Mouse (Mus musculus): ENCODE results near the gene Iqcn.

DNA sequence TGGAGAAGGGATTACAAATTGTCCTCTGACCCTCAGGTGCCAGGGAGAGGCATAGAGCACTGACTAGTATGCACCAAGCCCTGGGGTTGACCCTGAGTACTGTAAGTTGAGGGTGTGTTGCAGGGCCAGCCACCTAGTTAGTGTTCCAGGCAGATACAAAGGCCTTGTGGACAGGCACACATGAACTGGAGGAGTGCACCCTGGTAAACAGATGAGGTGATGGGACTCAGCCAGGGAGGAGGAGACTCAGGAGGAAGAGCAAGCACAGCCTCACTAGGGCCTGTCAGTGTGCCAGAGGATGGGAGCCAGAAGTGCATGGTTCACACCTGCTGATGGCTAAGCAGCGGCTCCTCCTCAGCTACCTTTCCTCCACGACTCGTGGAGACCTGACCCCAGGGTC, 23.2 kb upstream of the Iqcn start:
- TF ChIP-seq POLR2A (IDR thresholded peaks at IDR 0.05; ENCODE audit: control insufficient read depth in 1 of 2, insufficient read depth in 1 of 2, low read depth in 1 of 2, low read length in 2 of 2, poor library complexity in 1 of 2) (no peak), CTCF (IDR thresholded peaks at IDR 0.05 in 2 of 3, conservative IDR thresholded peaks at IDR 0.05 in 1 of 3; ENCODE audit: control insufficient read depth in 1 of 3, insufficient read depth in 1 of 3, low read depth in 2 of 3, low read length in 3 of 3, poor library complexity in 1 of 3, severe bottlenecking in 1 of 3) (no peak), JUND (IDR thresholded peaks at IDR 0.05; ENCODE audit: low read depth, low read length) (no peak), E2F4 (IDR thresholded peaks at IDR 0.05; ENCODE audit: borderline replicate concordance, low read depth, low read length) (no peak), USF2 (IDR thresholded peaks at IDR 0.05; ENCODE audit: borderline replicate concordance in 1 of 2, insufficient read depth in 1 of 2, low read depth in 1 of 2, low read length in 2 of 2) (no peak), BHLHE40 (IDR thresholded peaks at IDR 0.05; ENCODE audit: borderline replicate concordance, low read depth, low read length) (no peak), USF1 (IDR thresholded peaks at IDR 0.05; ENCODE audit: low read depth, low read length) (no peak), MAFK (IDR thresholded peaks at IDR 0.05; ENCODE audit: borderline replicate concordance, low read depth, low read length) (no peak), POLR2AphosphoS2 (IDR thresholded peaks at IDR 0.05; ENCODE audit: low read length) (no peak), EP300 (IDR thresholded peaks at IDR 0.05; ENCODE audit: low read depth in 1 of 2, low read length in 2 of 2) (no peak), MYC (IDR thresholded peaks at IDR 0.05; ENCODE audit: low read depth, low read length) (no peak)
